Mouse (Mus musculus) erythroblast, embryonic 14.5 days (primary cell): ENCODE results near the gene Tnks2.

Source experiments
- GATA1 ChIP-seq: IDR thresholded peaks from 2 replicates; pipeline ENCODE4 v1.6.1; 2012; ENCODE audit warnings: low read length, inconsistent platforms, mixed read lengths
- TAL1 ChIP-seq: IDR thresholded peaks from 3 replicates; pipeline ENCODE4 v1.6.1; 2012; ENCODE audit warnings: low read length, inconsistent platforms, mixed read lengths

- TF ChIP-seq TAL1 (no peak), GATA1 (no peak)
Measured at GRCm38 (mm10) chr19:36843866-36844265, 9.8 kb downstream of the Tnks2 start.
